Mouse (Mus musculus): ENCODE results near the gene Samd9l. TPM values are rescaled to one million over a fixed set of nuclear protein-coding genes. Genes with fewer than 3 reads are reported as not detected.
"Not testable (repeated sequence)": the region's sequence is repeated elsewhere in the genome, so short reads cannot be mapped to it uniquely, and the experiment has no call there.

The Samd9l gene
- polyA plus RNA-seq, 1 experiment from 2014 or later = 3.0 TPM

DNA sequence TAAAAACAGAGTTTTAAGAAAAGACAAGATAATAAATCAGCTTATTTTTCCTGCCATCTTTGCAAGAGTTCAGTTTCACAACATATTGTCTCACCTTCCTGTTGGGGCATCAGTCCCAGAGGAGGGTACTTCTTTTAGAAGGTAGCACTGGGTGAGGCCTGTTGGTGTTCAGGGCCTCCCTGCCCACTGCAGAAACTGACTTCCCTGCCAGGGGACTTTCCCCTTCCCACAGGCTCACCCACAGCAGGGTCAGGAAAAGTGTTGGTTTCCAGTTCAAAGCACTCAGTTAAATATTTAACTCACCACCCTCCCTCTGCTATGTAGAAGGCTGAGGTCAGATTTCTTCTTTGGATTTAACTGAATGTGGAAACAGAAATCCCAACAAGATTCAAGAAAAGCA, 14.6 kb downstream of the Samd9l start:
- not testable (repeated sequence) for H3K27ac ChIP-seq; H3K27me3 ChIP-seq; H3K9ac ChIP-seq; H3K4me1 ChIP-seq; H3K4me2 ChIP-seq; H3K36me3 ChIP-seq; H3K9me3 ChIP-seq; H3K4me3 ChIP-seq; ATAC-seq (ENCODE audit: insufficient number of reproducible peaks, low FRiP score, low TSS enrichment, low read depth)

DNA sequence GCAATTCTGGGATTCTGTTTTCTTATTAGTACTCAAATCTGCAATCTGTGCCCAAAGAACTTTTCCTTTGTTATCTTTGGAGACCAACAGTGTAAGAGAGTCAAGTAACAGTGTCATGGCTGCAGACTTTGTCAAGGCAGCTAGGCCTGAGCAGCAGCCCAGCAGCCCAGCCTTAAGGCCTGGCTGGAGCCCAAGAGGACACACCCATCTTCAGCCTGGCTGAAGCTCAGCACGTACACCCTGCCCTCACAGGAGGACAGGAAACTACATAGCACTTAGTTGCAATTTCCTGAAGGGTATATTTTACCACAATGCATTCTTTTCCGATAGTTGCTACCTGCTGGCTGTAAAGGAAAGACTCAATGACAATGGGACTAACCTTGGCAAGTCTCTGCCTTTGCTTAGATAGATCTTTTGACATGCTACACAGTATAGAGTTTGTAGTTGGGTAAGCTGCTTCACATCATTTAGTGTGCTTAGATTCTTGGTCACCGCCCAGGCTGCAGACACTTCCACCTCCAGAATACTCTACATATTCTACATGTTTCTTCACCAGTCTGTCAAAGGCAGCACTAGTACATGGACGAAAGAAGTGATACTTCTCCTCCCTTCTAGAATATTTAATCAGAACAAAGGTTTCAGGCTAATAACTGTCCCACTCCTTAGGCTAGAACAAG, 15.1 kb downstream of the Samd9l start:
- not testable (repeated sequence) for H3K9me3 ChIP-seq, H3K4me3 ChIP-seq, H3K9ac ChIP-seq, H3K4me1 ChIP-seq, H3K4me2 ChIP-seq, H3K36me3 ChIP-seq, H3K27me3 ChIP-seq, H3K27ac ChIP-seq
- WGBS = 17% methylated on average over 1 of the region's 4 CpGs
- ATAC-seq (ENCODE audit: insufficient number of reproducible peaks, low FRiP score, low TSS enrichment, low read depth) = 0 out of 2 replicates have a peak, but pooled peaks have one; percentile 61

DNA sequence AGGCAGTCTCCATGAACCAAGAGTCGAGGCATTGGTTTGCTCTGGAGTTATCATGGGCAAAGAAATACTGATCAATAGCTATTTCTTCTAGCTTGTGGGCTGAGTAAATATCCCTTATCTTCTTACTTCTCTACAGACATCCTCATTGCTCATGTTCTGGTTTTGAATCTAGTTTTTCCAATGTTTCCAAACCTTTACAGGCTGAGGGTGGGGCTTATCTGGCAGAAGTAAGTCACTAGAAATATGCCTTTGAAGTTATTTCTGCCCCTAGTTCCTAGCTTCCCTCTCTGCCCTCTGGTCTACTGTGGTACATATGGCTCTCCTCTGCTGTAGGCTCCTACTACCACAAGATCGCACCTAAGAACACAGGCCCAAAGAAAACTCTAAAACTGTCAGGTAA, 20.2 kb downstream of the Samd9l start:
- 83% methylated on average over 2 of the region's 2 CpGs for WGBS
- Histone ChIP-seq H3K4me3 (no peak overlapping the region), H3K4me1 (no peaks in the 10 kb centered on the region), H3K27me3 (no peaks in the 10 kb centered on the region), H3K27ac (no peak overlapping the region), H3K4me2 (no peak overlapping the region), H3K9me3 (no peaks in the 10 kb centered on the region), H3K36me3 (no peaks in the 10 kb centered on the region), H3K9ac (no peak overlapping the region)
- no peak for ATAC-seq (ENCODE audit: insufficient number of reproducible peaks, low FRiP score, low TSS enrichment, low read depth)

DNA sequence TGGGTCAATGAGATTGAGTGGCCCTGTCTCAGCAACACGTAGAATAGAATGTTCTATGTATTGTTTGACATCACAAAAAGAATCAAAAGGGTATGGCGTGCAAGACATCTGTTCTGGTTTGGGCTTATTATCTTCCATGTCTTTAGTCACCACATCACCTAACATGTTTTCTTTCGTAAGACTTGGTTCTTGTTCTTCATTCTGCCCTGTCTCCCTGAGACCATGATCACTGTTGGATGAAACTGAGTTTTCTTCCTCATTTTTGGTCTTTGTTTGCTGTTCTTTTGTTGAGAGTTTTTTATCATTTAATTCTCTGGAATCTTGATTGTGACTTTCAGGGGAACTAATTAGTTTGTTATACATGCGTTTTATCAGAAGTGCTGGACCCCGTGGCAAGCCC, 22.7 kb downstream of the Samd9l start:
- H3K9ac ChIP-seq = no peak overlapping the region
- WGBS = 85% methylated on average over 5 of the region's 5 CpGs
- no peaks in the 10 kb centered on the region for H3K9me3 ChIP-seq
- H3K4me3 ChIP-seq = no peak overlapping the region
- H3K36me3 ChIP-seq = no peaks in the 10 kb centered on the region
- no peaks in the 10 kb centered on the region for H3K4me1 ChIP-seq
- ATAC-seq (ENCODE audit: insufficient number of reproducible peaks, low FRiP score, low TSS enrichment, low read depth) = no peak
- no peak overlapping the region for H3K27ac ChIP-seq
- no peaks in the 10 kb centered on the region for H3K27me3 ChIP-seq
- H3K4me2 ChIP-seq = no peak overlapping the region

DNA sequence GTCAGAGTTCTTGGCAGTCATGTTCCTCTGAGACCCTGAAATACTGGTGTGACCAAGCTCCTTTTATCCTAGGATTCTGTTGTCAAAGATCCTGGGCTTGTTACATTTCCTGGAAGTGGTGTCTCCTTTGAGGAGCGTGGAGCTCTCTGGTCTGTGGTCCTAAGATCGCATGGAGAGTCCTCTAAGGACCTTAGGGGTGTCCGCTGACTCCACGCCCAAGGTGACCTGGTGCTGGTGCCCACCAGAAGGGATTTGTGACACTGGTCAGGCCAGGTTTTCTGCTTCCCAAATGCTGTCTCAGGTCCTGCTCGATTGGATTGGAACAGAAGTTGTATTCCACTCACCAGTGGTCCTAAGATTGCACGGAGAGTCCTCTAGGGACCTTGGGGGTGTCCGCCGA, 29.8 kb downstream of the Samd9l start:
- WGBS = 83% methylated on average over 8 of the region's 8 CpGs
- Histone ChIP-seq H3K27me3 (no peaks in the 10 kb centered on the region), H3K4me2 (no peak overlapping the region), H3K36me3 (no peaks in the 10 kb centered on the region), H3K4me3 (no peak overlapping the region), H3K9me3 (no peaks in the 10 kb centered on the region), H3K27ac (no peak overlapping the region), H3K9ac (no peak overlapping the region), H3K4me1 (no peaks in the 10 kb centered on the region)
- ATAC-seq (ENCODE audit: insufficient number of reproducible peaks, low FRiP score, low TSS enrichment, low read depth) = no peak

DNA sequence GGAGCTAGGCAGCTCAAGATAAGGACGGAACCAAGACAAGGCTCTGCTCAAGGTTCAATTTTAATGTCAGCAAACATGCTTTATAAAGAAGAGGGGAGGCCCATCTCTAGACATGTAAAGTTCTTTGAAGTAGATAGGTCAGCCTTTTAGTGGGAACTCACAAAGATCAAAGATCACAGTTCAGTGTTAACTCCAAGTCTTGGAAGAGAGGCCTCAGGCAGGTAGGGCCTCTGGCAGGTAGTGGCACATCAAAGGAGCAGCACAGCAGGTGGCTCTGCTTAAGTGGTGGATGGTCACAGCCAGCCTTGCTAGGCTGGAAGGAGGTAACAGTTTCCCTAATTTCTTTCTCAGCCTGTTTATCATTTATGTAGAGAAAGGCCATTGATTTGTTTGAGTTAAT, 33.8 kb downstream of the Samd9l start:
- H3K9me3 ChIP-seq; H3K27ac ChIP-seq; H3K27me3 ChIP-seq; H3K36me3 ChIP-seq; H3K9ac ChIP-seq; H3K4me3 ChIP-seq; ATAC-seq (ENCODE audit: insufficient number of reproducible peaks, low FRiP score, low TSS enrichment, low read depth); H3K4me1 ChIP-seq; H3K4me2 ChIP-seq: not testable (repeated sequence)
- WGBS = 61% methylated on average over 1 of the region's 1 CpGs

DNA sequence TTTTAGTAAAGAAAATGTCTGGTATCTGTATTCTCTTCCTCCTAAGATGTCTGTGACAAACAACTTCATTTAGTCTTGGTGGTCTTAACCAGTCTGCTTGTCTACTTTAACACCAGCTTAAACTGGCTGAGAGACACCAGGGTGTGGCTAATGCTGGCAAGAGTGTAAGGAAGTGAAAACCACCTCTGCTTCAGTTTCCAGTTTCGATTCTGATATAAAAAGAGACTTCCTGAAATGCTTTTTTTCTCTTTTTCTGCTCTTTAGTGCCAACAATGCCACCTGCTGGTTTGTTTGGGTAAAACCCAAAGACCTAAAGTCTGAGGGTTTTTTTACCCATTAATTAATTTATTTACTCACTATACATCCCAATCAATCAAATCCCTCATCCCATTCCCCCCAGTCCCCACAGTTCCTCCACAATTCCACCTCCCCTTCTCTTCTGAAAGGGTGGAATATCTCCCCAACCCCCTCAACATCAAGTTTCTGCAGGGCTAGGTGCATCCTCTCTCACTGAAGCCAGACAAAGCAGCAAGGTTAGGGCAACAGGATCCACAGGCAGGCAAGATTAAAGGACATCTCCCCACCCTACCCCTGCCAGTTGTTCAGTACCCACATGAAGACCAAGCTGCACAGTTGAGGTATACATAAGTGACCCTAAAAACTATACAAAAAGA, 53.3 kb downstream of the Samd9l start:
- not testable (repeated sequence) for H3K4me2 ChIP-seq; H3K27ac ChIP-seq; ATAC-seq (ENCODE audit: insufficient number of reproducible peaks, low FRiP score, low TSS enrichment, low read depth); H3K4me3 ChIP-seq; H3K4me1 ChIP-seq; H3K9me3 ChIP-seq; H3K36me3 ChIP-seq; H3K27me3 ChIP-seq; H3K9ac ChIP-seq
- WGBS = 0% methylated on average over 1 of the region's 1 CpGs

DNA sequence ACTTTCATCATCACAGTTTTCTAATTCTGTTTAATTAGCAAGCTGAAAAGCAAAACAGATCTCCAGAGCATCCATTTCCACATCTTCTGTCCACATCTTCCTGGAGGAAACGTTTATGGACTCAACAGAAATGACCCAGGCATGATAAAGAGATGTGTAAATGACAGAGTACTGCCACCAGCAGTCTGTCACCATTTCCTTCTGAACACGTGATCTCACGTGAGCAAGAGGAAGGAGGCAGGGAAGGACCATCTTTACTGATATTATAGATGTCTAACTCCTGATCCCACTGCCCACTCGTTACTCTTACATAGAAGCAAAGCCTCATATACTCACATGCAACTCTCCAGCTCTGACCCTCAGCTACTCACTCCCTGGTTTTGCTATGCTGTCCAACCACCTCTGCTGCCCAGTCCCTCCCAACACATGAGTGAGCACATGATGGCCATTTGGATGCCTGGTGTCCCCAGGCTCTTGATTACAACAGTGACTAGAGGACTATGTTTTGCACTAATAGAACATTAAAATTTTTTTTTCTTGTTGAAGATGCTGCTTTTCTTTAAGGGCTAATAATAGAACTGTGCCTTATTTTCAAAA, 54.2 kb downstream of the Samd9l start:
- not testable (repeated sequence) for H3K27ac ChIP-seq; H3K4me2 ChIP-seq; ATAC-seq (ENCODE audit: insufficient number of reproducible peaks, low FRiP score, low TSS enrichment, low read depth); H3K9me3 ChIP-seq; H3K27me3 ChIP-seq; H3K4me1 ChIP-seq; H3K4me3 ChIP-seq; H3K36me3 ChIP-seq; H3K9ac ChIP-seq
- WGBS = 48% methylated on average over 2 of the region's 4 CpGs

DNA sequence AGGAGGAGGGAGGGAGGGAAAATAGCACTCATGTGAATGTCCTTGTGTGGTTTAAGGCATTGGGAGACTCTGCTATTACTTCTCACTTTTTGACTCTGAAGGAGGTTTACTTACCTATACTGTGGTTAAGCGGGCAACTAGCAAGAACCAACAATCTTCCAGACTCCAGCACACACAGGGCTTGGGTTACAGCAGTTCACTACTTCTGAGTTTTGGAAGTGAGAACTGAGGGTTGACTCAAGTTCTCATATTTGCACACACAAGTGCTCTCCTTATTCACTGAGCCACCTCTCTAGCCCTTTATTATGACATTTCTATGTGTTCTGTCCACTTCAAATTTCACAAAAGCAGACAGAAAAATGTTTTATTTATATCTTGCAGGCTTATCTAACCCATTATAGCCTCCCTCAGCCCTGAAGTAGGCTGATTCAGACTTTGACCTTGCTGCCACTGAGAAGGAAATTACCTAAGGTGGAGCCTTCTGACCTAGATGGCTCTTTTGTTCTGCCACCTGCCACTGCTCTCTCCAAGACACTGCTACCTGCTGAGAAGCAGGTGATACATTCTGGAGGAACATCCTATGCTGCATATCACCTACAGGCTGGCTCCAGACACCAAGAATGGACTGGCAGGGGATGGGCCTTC, 55.6 kb downstream of the Samd9l start:
- H3K27me3 ChIP-seq, H3K27ac ChIP-seq: not testable (repeated sequence)

DNA sequence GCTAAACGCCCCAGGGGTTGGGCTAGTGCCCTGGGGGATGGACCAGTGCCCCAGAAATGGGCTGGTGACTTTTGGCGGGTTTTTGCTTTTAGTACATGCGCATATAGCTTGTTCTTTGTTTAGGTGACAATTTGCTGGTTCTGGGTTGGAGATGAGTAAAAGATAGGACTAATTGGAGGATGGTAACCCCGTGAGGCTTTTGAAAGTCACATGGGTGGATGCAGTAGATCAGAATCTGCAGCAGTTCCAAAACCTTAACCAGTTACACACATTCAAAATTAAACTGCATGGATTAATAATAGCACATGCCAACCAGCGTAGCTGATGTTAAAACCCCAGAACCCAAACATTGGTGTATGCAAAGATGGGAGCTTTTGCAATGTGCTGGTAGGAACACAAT, 57.9 kb downstream of the Samd9l start:
- Histone ChIP-seq H3K4me2 (peak overlapping the region; percentile 36; the same call in 1 of the 2 replicates), H3K9me3 (no peaks in the 10 kb centered on the region), H3K27me3 (no peaks in the 10 kb centered on the region), H3K9ac (no peak overlapping the region), H3K4me1 (no peaks in the 10 kb centered on the region), H3K27ac (no peak overlapping the region), H3K4me3 (no peak overlapping the region), H3K36me3 (no peaks in the 10 kb centered on the region)
- WGBS = 51% methylated on average over 5 of the region's 5 CpGs
- ATAC-seq (ENCODE audit: insufficient number of reproducible peaks, low FRiP score, low TSS enrichment, low read depth) = no peak

More for the DNA sequence above, 55.6 kb downstream of the Samd9l start:
- not testable (repeated sequence) for H3K4me2 ChIP-seq; H3K9me3 ChIP-seq; H3K4me1 ChIP-seq; H3K36me3 ChIP-seq; H3K4me3 ChIP-seq; H3K9ac ChIP-seq; ATAC-seq (ENCODE audit: insufficient number of reproducible peaks, low FRiP score, low TSS enrichment, low read depth)
- 79% methylated on average over 1 of the region's 1 CpGs for WGBS

DNA sequence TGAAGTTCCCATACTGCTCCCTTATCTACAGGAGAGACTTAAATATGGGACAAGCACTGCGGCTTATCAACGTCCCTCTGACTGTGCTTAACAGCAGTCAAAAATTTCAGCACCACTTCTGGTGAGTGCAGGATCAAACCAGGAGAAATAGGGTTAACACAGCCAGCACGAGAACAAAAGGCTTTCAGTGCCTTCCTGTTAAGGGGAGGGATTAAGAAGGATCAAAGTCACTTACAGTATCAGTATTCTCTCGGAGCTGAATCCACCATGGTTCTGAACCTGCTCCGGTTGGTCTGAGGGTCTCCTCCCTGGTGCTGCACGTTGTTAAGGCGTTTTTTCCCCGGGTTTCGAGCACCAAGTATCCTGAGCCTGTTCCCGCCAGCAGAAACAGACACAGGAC, 58.4 kb downstream of the Samd9l start:
- peak overlapping the region; percentile 28 for H3K4me3 ChIP-seq

DNA sequence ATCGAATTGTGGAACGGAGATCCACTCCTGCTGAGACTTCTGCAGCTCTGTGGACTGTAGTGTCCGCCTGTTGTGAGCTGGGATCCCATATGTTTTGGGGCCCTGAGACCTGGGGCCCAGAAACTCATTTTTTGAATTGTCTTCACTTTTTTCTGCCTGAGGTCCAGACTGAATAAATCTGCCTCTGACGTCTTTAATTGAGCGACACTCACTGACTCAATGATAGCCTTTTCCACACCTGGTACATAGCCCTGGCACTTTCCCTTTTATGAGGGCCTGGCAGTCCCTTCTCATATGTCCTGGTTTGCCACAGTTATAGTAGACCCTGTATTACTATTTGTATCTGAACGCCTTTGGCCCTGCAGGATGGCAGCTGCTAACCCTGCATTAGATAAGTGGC, 60.2 kb downstream of the Samd9l start:
- 32% methylated on average over 6 of the region's 6 CpGs for WGBS
- H3K9me3 ChIP-seq; H3K4me2 ChIP-seq; H3K27ac ChIP-seq; ATAC-seq (ENCODE audit: insufficient number of reproducible peaks, low FRiP score, low TSS enrichment, low read depth); H3K36me3 ChIP-seq; H3K27me3 ChIP-seq; H3K4me3 ChIP-seq; H3K4me1 ChIP-seq; H3K9ac ChIP-seq: not testable (repeated sequence)

More for the DNA sequence above, 58.4 kb downstream of the Samd9l start:
- H3K4me2 ChIP-seq = peak overlapping the region; percentile 36
- not testable (repeated sequence) for H3K9ac ChIP-seq; H3K9me3 ChIP-seq; H3K36me3 ChIP-seq; H3K27ac ChIP-seq; H3K4me1 ChIP-seq; H3K27me3 ChIP-seq; ATAC-seq (ENCODE audit: insufficient number of reproducible peaks, low FRiP score, low TSS enrichment, low read depth)
- 14% methylated on average over 10 of the region's 10 CpGs for WGBS

Data from limb, embryonic 15.5 days (tissue).